In genomic region chr1:73968712-73969511, GRCm38 (mm10) we compare ENCODE assay signal across 9 mouse cellular contexts.
DNase-seq lines count a peak whose midpoint lies in the region; ATAC-seq and TF ChIP-seq lines count a peak whose summit lies in the region.
"Had no signal": no experiment of that assay in that cellular context is flagged by ENCODE, and none has a peak within 500 bp of the region (broad histone marks: within the 10 kb centered on the region; RNA-seq: fewer than 3 reads in every experiment).

No protein-coding gene starts in this region.

- no peak for TF ChIP-seq POLR2A in limb, embryonic 14.5 days (IDR thresholded peaks at IDR 0.05; ENCODE audit: borderline replicate concordance, extremely low read depth, insufficient read depth, insufficient read length)

- no peaks in the 10 kb centered on the region for H3K9me3 ChIP-seq in limb, embryonic 14.5 days (ENCODE audit: control insufficient read depth, low read length)

- no peak overlapping the region for H3K4me2 ChIP-seq in limb, embryonic 14.5 days (replicated peaks; ENCODE audit: low read depth, low read length, severe bottlenecking)

- H3K9ac ChIP-seq in limb, embryonic 14.5 days (ENCODE audit: low read depth, low read length, severe bottlenecking): no peak overlapping the region

- no peak overlapping the region for H3K4me3 ChIP-seq in limb, embryonic 14.5 days (replicated peaks; ENCODE audit: low read length)

- peak; percentile 73 for DNase-seq in adrenal gland, postnatal 10 days
- DNase-seq in adrenal gland, adult 8-10 months: no peak
- DNase-seq in embryo, embryonic 11 days: peak; percentile 42
- peak; percentile 79 for DNase-seq in heart, postnatal 4 days
- no peak for DNase-seq in limb, embryonic 14.5 days (ENCODE audit: low spot score)
- no peak for DNase-seq in urinary bladder, postnatal 36 days (ENCODE audit: low spot score in 2 of 2)
- DNase-seq in right cerebral cortex, postnatal 25 days: no peak
- no peak for DNase-seq in ovary, postnatal 36 days (ENCODE audit: low spot score)

- peaks cover 19% of the 10 kb centered on the region for H3K36me3 ChIP-seq in limb, embryonic 14.5 days (ENCODE audit: control insufficient read depth, insufficient read depth, low read length)

- no peak for ATAC-seq in limb, embryonic 14.5 days (ENCODE audit: low FRiP score, low read depth)

- WGBS in limb, embryonic 14.5 days: 18% methylated on average over 13 of the region's 13 CpGs

- H3K27ac ChIP-seq in limb, embryonic 14.5 days (replicated peaks; ENCODE audit: low read depth, low read length): 0 out of 2 replicates have a peak overlapping the region, but pooled peaks have one; percentile 38
- H3K27ac ChIP-seq: kidney, postnatal 0 days had no signal

- H3K4me1 ChIP-seq in limb, embryonic 14.5 days (ENCODE audit: control insufficient read depth, insufficient read depth, low read length): peaks cover 28% of the 10 kb centered on the region

- no peaks in the 10 kb centered on the region for H3K27me3 ChIP-seq in limb, embryonic 14.5 days (ENCODE audit: control insufficient read depth, insufficient read depth, low read length)

Comparison
In these comparisons a context has a peak if more than half of its experiments do, and no peak if none do; other contexts are left out.
1. DNase-seq: peak in adrenal gland, postnatal 10 days (single experiment), embryo, embryonic 11 days (single experiment) and heart, postnatal 4 days (single experiment); none in adrenal gland, adult 8-10 months (single experiment), limb, embryonic 14.5 days (single experiment), urinary bladder, postnatal 36 days (0 of 2), right cerebral cortex, postnatal 25 days (single experiment) and ovary, postnatal 36 days (single experiment).